15 mouse cellular contexts compared by ENCODE assay signal in the genomic region with DNA sequence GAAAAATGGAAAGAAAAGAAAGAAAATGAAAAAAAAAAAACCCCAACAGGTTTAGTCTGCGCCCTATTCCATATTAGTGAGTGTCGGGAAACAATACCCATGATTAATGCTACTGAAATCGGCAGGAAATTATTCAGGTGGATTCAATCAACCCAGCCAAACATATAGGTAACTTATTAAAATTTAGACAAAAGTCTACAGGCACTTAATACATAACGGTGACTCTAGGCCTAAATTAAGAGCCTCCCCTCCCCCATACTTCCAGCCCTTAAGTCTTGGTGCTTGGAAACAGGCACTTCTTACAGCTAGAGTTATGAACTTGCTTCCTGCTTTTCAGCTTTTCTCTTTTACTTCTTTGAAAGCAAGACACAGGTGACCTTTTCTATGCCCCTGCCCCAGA.
"Had no signal": no experiment of that assay in that cellular context is flagged by ENCODE, and none has a peak within 500 bp of the region (broad histone marks: within the 10 kb centered on the region; RNA-seq: fewer than 3 reads in every experiment).

No protein-coding gene starts in this region.

- H3K4me2 ChIP-seq: liver, embryonic 11.5 days; liver, embryonic 15.5 days; midbrain, embryonic 13.5 days; neural tube, embryonic 12.5 days had no signal

- DNase-seq: kidney, adult 11 months; kidney, adult 9 months; kidney, postnatal 14 days; lung, adult 2 months; lung, postnatal 36 days; retina, postnatal 1 day; right cerebral cortex, postnatal 4 days; spleen, adult 18-20 months; thymus, adult 18-20 months; thymus, postnatal 14 days had no signal

- H3K27ac ChIP-seq: liver, embryonic 15.5 days; midbrain, embryonic 13.5 days; neural tube, embryonic 12.5 days had no signal

- H3K9ac ChIP-seq: liver, embryonic 15.5 days; midbrain, embryonic 13.5 days; neural tube, embryonic 12.5 days had no signal

- H3K9me3 ChIP-seq: liver, embryonic 15.5 days; midbrain, embryonic 13.5 days; neural tube, embryonic 12.5 days had no signal

- ATAC-seq: lung, postnatal 0 days; midbrain, embryonic 13.5 days had no signal

- H3K36me3 ChIP-seq: liver, embryonic 15.5 days; midbrain, embryonic 13.5 days; neural tube, embryonic 12.5 days had no signal

- H3K4me1 ChIP-seq: liver, embryonic 15.5 days; midbrain, embryonic 13.5 days; neural tube, embryonic 12.5 days had no signal

- H3K4me3 ChIP-seq: liver, embryonic 15.5 days; midbrain, embryonic 13.5 days; neural tube, embryonic 12.5 days had no signal

- H3K27me3 ChIP-seq: liver, embryonic 15.5 days; midbrain, embryonic 13.5 days; neural tube, embryonic 12.5 days had no signal
